Mouse (Mus musculus): ENCODE measurements around the gene Glo1. TPM values are rescaled to one million over a fixed set of nuclear protein-coding genes. Genes with fewer than 3 reads are reported as not detected.

The Glo1 gene
- total and polyA plus RNA-seq, 3 experiments = 65.7 to 164 (median 146) TPM

DNA sequence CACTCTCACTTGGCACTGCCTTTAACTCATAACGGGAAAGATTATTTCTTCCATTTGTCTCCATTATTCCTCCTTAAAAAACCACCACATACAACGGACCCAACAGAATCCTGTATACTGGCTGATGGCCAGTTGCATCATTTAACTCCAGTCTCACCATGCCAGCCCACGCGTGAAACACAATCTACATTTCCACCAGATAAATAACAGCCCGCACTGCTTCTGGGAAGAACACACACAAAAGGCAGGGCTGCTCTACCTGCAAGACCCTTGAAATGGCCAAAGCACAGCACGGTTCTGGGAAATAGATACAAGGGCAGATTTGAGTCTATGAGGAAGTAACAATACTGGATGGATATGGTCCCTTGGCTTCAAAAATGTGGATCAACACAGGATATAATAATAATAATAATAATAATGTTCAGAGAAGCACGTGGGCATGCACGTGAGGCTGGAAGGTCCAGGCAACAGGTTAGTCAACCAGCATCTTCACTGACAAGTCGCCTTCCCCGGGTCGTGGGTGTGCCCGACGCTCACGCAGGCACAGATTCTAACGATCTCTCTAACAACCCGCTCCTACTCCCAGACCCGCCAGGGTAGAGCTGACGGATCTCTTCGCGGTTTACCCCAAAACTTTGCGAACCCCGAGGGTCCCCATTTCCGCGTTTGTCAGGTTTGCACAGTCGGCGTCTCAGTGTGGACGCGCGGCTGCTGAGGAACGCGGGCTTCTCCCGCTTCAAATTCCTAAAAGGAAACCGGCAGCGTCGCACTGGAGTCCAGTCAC lies 51.4 kb downstream of the Glo1 start:
- 1% methylated on average over 35 of the region's 35 CpGs for WGBS
- intact Hi-C loops (cut with DNase I) = no loop called here
- Histone ChIP-seq H3K4me3 (peak overlapping the region; percentile 89), H3K4me1 (ENCODE audit: control insufficient read depth, insufficient read depth, low read length) (peaks cover 9% of the 10 kb centered on the region), H3K79me2 (replicated peaks; ENCODE audit: control insufficient read depth, insufficient read depth, low read length) (0 out of 2 replicates have a peak, but pooled peaks cover 5% of the 10 kb centered on the region), H3K27ac (peak overlapping the region; percentile 97), H3K27me3 (ENCODE audit: control insufficient read depth, insufficient read depth, low read length) (no peaks in the 10 kb centered on the region), H3K36me3 (ENCODE audit: control insufficient read depth, insufficient read depth, low read length) (no peaks in the 10 kb centered on the region), H3K9ac (ENCODE audit: low read depth, low read length) (peak overlapping the region; percentile 85)
- no peak for DNase-seq
- TF ChIP-seq EP300 (IDR thresholded peaks at IDR 0.05; ENCODE audit: insufficient read depth, low read depth, low read length) (no peak), POLR2A (IDR thresholded peaks at IDR 0.05; ENCODE audit: insufficient read depth, low read depth, low read length) (no peak), CTCF (IDR thresholded peaks at IDR 0.05) (no peak)

DNA sequence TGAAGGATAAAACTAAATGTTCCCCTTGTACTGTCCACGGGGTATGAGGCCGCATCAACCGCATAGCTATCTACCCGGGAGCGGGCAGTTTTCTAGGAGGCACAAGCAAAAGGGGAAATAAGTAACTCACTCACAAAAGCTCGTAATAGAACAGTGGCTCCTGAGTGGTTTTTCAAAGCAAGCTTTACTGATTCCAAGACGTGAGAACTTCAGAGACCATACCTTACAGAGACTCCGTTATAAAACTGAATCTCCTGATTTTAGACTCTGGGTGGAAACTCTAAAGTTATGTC lies 51.9 kb downstream of the Glo1 start:
- WGBS = 45% methylated on average over 8 of the region's 8 CpGs

DNA sequence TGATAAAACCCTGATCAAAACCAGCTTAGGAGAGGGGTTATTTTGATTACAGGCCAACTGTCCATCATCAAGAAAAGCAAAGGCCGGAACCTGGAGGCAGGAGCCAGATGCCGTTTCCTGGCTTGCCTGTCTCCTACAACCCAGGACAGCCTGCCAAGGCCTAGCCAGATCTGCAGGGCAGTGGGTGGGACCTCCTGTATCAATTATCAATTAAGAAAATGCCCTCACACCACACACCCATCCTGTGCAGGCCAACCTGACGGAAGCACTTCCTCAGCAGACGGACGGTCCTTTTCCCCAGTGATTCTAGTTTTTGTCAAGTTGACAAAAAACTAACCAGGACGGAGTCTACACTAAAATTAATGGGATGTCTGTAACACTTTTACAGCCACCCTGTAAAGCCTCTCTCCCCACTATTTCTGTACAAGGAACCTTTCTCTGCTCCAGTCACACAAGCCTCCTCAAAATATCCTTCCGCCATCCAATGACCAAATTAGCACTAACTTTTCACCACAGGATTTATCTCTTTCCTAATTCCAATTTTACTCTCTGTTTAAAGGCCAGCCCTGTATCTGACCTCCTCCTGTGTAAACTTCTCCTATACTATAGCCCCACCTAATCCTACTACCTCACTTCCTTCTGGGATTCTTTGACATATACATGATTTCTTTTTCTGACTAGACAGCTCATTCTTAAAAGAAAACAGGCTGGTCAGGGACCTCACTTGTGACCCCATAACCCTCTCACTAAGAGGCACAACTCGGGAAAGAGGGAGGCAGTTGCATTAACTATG lies 52.5 kb downstream of the Glo1 start:
- peak; percentile 43 to 44 for DNase-seq
- H3K9ac ChIP-seq (ENCODE audit: low read depth, low read length) = no peak overlapping the region
- H3K36me3 ChIP-seq (ENCODE audit: control insufficient read depth, insufficient read depth, low read length) = no peaks in the 10 kb centered on the region
- 41% methylated on average over 8 of the region's 8 CpGs for WGBS
- TF ChIP-seq EP300 (IDR thresholded peaks at IDR 0.05; ENCODE audit: insufficient read depth, low read depth, low read length) = no peak
- no peak for TF ChIP-seq POLR2A (IDR thresholded peaks at IDR 0.05; ENCODE audit: insufficient read depth, low read depth, low read length)
- no peak for TF ChIP-seq CTCF (IDR thresholded peaks at IDR 0.05)
- H3K4me1 ChIP-seq (ENCODE audit: control insufficient read depth, insufficient read depth, low read length) = peaks cover 10% of the 10 kb centered on the region
- no peak overlapping the region for H3K4me3 ChIP-seq
- peak overlapping the region; percentile 29 for H3K27ac ChIP-seq
- H3K27me3 ChIP-seq (ENCODE audit: control insufficient read depth, insufficient read depth, low read length) = no peaks in the 10 kb centered on the region
- H3K79me2 ChIP-seq (replicated peaks; ENCODE audit: control insufficient read depth, insufficient read depth, low read length) = 0 out of 2 replicates have a peak, but pooled peaks cover 5% of the 10 kb centered on the region
- intact Hi-C loops (cut with DNase I) = no loop called here

More for the DNA sequence above, 51.9 kb downstream of the Glo1 start:
- TF ChIP-seq POLR2A (IDR thresholded peaks at IDR 0.05; ENCODE audit: insufficient read depth, low read depth, low read length) (no peak), EP300 (IDR thresholded peaks at IDR 0.05; ENCODE audit: insufficient read depth, low read depth, low read length) (no peak), CTCF (IDR thresholded peaks at IDR 0.05) (no peak)
- intact Hi-C loops (cut with DNase I) = no loop called here
- Histone ChIP-seq H3K4me3 (no peak overlapping the region; the same call in 1 of the 2 replicates), H3K79me2 (replicated peaks; ENCODE audit: control insufficient read depth, insufficient read depth, low read length) (0 out of 2 replicates have a peak, but pooled peaks cover 5% of the 10 kb centered on the region), H3K27ac (peak overlapping the region; percentile 97; the same call in 1 of the 2 replicates), H3K27me3 (ENCODE audit: control insufficient read depth, insufficient read depth, low read length) (no peaks in the 10 kb centered on the region), H3K36me3 (ENCODE audit: control insufficient read depth, insufficient read depth, low read length) (no peaks in the 10 kb centered on the region), H3K9ac (ENCODE audit: low read depth, low read length) (no peak overlapping the region), H3K4me1 (ENCODE audit: control insufficient read depth, insufficient read depth, low read length) (peaks cover 10% of the 10 kb centered on the region)
- no peak for DNase-seq

DNA sequence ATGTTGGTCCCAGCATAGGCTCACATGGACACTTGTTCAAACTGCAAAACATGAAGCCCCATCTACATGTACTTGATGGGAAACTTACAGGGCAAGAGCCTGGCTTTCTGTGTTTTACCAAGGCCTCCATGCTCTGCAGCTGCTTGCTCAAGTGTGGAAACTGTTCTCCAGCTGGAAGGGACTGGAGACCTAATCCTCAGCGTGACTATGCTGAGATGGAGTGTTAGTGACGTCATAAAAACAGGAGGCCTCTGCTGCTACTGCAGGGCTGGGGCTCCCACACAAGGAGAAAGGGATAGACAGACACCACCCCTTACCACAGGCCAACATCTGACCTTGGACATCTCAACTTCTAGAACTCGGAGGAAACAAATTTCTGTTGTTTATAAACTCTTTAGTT lies 55.7 kb downstream of the Glo1 start:
- TF ChIP-seq EP300 (IDR thresholded peaks at IDR 0.05; ENCODE audit: insufficient read depth, low read depth, low read length) = no peak
- no peak for TF ChIP-seq CTCF (IDR thresholded peaks at IDR 0.05)
- no peak for TF ChIP-seq POLR2A (IDR thresholded peaks at IDR 0.05; ENCODE audit: insufficient read depth, low read depth, low read length)
- Histone ChIP-seq H3K36me3 (ENCODE audit: control insufficient read depth, insufficient read depth, low read length) (no peaks in the 10 kb centered on the region), H3K4me3 (no peak overlapping the region), H3K9ac (ENCODE audit: low read depth, low read length) (no peak overlapping the region), H3K27me3 (ENCODE audit: control insufficient read depth, insufficient read depth, low read length) (no peaks in the 10 kb centered on the region), H3K4me1 (ENCODE audit: control insufficient read depth, insufficient read depth, low read length) (peaks cover 7% of the 10 kb centered on the region), H3K79me2 (replicated peaks; ENCODE audit: control insufficient read depth, insufficient read depth, low read length) (peaks cover 5% of the 10 kb centered on the region; the same call in 1 of the 2 replicates), H3K27ac (no peak overlapping the region)
- 58% methylated on average over 3 of the region's 3 CpGs for WGBS
- no peak for DNase-seq
- intact Hi-C loops (cut with DNase I) = no loop called here

DNA sequence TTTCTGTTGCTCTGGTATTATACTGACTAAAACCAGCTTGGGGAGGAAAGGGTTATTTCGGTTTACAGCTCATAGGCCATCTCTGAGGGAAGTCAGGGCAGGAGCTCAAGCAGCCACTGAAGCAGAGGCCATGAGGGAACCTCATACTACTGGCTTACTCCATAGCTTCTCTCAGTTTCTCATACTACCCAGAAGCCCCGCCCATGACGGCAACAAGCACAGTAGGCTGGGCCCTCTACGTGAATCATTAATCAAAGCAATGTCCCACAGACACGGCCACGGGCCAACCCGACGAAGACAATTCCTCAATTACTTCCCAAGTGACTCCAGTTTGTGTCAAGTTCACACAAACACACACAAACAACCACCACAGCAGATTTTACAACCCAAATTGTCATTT lies 56.5 kb downstream of the Glo1 start:
- DNase-seq = no peak
- Histone ChIP-seq H3K4me3 (no peak overlapping the region), H3K27me3 (ENCODE audit: control insufficient read depth, insufficient read depth, low read length) (no peaks in the 10 kb centered on the region), H3K9ac (ENCODE audit: low read depth, low read length) (no peak overlapping the region), H3K36me3 (ENCODE audit: control insufficient read depth, insufficient read depth, low read length) (no peaks in the 10 kb centered on the region; the same call in 1 of the 2 replicates), H3K4me1 (ENCODE audit: control insufficient read depth, insufficient read depth, low read length) (peaks cover 8% of the 10 kb centered on the region), H3K27ac (no peak overlapping the region), H3K79me2 (replicated peaks; ENCODE audit: control insufficient read depth, insufficient read depth, low read length) (peaks cover 5% of the 10 kb centered on the region; the same call in 1 of the 2 replicates)
- 64% methylated on average over 8 of the region's 8 CpGs for WGBS
- no peak for TF ChIP-seq EP300 (IDR thresholded peaks at IDR 0.05; ENCODE audit: insufficient read depth, low read depth, low read length)
- TF ChIP-seq POLR2A (IDR thresholded peaks at IDR 0.05; ENCODE audit: insufficient read depth, low read depth, low read length) = no peak
- no peak for TF ChIP-seq CTCF (IDR thresholded peaks at IDR 0.05)
- intact Hi-C loops (cut with DNase I) = no loop called here
